Mouse (Mus musculus) ZHBTc4 (cell line): ENCODE results near the gene Zfyve19.

Experiments
- DNase-seq: peaks from one replicate; pipeline ENCODE4 v3.0.0-alpha.2; 2011; ENCODE audit warnings: low read depth, low spot score

The Zfyve19 gene

DNA sequence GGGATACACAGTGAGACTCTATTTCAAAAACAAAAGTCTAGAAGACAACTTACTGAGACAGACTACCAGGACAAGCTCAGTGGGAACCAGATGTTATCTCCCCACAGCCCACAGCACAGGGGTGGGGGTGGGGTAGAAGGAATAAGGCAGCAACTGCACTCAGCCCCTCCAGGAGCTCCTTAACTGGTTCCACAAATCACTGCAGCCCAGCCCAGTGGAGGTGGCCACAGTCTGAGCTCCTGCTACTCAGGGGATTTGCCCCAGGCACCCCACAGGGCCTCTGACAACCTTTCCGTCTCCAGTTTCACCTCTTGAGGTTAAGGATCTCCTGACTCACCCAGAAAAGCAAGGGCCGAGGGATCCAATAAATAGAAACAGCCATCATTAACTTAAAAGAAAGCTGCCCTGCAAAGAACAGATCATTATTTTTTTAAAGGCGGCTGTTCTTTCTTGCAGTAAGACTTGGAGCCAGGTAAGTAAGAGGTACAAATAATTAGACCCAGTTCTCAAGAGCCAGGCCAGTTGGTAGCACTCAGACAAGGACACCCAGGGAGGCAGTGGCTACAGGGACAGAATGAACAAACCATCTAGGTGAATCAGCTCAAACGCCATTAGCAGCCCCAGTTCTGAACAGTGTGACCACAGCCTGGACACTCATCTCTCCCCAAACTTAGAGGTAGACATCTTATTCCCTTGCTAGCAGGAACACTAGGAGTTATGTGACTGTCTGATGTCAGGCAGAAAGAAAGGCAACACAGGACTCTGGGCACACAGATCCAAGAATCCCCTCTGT, 11.9 kb upstream of the Zfyve19 start:
- no peak for DNase-seq

DNA sequence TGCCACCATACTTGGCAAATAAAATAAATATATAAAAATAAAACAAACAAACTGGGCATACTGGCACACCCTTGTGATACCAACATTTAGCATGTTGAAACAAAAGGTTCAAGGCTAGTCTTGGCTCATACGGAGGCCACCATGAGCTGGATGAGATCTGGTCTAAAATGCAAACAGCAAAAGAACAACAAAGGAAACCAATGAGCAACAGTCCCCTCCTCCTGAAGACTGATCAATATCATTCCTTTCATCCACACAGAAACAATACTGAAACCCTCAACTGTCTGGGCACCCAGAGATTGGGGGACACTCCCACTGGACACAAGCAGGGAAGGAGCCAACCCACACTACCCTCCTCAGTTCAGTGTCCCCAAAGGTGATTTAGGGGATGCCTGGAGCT, 10.9 kb upstream of the Zfyve19 start:
- DNase-seq, result no peak

DNA sequence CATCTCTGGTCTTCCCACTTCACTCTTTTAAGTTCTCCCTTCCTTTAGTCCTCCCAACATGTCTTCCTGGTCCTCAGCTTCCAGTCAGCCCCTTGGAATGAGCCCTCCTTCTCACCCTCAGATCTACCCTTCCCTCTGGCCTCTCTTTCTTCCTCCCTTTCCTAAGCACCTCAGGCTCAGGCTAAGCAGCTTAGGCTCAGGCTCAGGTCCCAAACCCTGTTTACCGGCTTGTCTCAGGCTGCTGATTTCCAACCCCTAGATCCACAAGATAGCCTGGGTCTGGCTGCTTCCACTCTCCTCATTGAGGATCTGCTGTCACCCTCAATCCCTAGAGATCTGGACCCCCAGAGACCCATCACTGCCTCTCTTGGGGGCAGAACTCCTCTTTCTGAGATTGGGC, 10.4 kb upstream of the Zfyve19 start:
- no peak for DNase-seq

DNA sequence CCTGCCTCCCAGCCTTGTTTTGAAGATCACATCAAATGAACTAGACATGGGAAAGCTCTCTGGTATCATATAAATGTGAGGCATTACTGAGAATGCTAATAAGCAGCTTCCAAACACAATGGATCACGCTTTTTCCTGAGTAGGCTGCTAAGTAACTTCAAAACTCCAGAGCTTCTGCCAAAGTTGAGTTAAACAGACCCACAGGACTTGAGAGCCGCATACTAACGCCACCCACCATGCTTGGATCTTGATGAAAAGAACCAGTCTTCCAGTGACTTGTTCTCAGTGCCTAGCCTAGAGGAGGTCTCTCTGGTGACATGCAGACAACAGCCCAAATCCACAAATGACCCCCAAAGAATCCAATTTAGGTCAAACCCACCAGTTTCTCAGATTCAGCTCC, 9.5 kb upstream of the Zfyve19 start:
- no peak for DNase-seq

DNA sequence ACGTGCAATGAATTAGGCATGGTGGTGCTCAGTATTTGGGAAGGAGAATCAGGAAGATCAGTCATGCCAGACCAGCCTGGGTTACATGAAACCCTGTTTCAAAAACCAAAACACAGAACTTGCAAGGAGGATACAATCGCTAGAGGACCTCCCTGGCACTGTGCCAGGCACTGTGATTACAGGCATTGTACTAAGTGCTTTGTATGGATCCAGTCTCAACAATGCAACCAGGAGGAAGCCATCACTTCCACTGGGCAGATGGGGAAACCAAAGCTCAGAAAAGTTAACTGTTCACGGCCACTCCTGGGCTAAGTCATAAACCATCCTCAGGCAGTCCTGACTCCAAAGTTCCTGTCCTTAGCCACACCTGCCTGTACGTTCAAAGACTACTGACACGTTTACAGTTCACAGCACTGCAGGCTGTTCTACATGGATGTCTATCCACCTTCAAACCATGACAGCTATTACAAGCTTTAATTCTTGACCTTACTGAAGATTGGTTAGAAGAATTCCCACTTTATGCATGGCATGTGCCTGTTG, 5.4 kb upstream of the Zfyve19 start:
- no peak for DNase-seq

DNA sequence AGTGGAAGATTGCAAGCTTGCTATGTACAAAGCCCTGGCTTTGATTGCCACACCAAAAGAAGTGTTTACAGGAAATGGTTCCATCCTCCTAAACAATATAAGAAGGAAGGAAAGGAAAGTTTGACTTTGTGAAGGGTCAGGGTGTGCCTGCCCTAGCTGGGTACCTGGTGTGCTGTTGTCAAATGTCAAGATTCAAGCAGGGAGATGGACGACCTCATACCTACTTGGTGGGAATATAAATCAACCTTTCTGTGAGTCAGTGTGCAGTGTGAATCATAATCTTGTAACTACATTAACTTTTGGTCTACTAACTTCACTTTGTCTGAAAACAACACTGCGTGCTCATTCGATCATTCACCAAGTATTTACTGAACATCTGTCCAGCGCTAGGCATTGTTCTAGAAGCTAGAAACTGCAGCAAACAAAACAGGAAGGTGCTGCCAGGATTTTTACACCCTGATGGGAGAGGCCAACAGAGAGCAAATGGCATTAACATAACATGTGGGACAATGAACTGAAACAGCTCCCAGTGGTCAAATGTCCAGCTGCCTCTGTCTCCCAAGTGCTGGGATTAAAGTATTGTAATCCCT, 4.5 kb upstream of the Zfyve19 start:
- DNase-seq, result peak; percentile 46

DNA sequence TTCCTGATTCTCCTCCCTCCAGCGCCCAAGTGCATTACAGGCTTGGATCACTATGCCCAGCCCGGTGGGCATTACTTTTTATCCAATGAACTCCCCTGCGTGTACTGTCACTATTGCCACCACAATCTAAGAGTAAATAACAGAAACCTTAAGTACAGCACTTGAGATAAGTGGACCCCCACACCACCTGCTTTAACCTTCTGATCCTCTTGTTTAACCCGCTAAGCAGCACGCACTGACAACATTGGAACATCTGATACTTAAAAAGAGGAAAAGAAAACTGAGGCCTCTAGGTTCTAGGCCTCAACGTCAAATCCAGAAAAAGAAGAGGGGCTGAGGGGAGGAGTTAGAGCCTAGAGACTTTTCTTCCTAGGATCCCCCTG, 465 bp upstream of the Zfyve19 start:
- DNase-seq, result no peak

DNA sequence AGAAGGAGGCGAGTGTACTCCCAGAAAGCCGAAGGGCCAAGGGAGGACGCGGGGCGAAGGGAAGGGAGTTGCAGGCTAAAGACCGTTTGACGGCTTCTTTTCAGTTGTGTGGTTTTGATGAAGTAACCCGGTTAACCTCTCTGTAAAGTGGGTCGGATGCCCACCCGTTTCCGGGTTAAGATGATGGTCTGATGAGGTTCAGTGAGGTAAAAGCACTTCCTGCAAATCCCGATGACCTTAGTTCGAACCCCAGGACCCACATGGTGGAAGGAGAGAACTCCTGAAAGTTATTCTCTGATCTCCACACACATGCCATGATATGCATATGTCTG, 725 bp downstream of the Zfyve19 start:
- no peak for DNase-seq

DNA sequence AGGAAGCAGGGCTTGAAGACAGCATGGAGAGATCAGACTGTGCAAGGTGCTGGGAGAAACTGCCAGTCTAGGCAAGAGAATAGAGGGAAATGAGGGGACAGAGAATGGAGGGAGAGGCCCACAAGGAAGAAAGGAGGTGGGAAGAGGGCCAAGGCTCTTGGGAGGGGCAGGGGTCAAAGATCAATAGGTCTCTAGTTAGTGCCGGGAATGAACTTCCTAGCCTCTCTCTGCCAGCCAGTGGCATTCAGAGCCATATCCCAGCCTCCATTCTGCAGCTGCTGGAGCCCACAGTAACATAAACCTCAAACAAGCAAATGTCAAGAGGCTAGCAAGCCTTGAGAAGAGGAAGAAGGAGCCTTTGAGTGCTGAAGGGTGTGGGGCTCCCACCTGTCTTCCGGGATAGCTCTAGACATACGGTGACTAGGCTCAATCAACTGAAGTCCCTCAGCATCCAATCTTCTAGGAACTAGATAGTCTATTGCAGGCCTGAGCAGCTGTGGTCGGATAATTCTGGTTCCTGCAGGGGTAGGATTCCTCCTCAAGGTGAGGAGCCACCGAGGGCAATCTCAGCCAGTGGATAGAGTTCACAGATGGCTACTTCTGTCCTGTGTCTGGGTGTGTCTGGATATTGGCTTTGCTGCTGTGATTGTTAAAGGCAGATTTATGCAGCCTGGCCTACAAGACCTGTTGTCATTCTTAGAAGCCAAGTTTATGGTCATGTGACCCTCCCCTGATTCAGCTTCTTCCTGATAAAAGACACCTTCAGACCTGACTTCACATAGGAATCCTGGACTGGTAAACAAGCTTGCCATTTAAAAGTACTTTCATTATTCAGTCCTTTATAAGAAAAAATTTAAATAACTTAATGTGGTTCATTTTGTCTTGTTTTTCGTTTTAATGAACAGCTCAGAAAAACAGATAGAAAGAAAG, 21.6 kb downstream of the Zfyve19 start, which contains the start of gene Ppp1r14d:
Ppp1r14d (minus strand) TSS at position 132 of the 930 bp plus-strand sequence.
- peak; percentile 86 for DNase-seq

DNA sequence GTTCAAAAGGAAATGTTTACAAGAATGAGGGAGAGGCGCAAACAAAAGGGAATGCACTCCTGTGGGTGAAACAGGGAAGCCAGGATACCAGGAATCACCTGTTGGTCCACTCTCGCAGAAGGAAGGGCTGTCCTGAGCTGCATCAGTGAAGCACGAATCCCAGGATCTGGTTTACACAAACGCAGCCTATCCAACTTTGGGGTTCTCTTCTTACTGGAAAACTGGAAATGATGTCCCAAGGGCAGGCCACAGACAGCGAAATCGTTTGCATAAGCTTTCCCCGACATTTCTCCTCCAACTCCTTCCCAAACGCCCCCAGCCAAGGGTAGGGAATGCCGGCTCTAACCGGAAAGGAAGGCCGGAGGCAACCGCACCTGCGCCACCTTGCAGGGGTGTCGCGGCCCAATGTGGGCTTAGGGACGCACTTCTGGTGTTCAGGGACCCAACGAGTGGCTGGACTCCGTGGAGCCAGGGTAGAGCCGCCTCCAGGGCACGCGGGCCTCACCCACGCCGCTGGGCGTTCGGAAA, 28.3 kb downstream of the Zfyve19 start:
- peak; percentile 91 for DNase-seq

DNA sequence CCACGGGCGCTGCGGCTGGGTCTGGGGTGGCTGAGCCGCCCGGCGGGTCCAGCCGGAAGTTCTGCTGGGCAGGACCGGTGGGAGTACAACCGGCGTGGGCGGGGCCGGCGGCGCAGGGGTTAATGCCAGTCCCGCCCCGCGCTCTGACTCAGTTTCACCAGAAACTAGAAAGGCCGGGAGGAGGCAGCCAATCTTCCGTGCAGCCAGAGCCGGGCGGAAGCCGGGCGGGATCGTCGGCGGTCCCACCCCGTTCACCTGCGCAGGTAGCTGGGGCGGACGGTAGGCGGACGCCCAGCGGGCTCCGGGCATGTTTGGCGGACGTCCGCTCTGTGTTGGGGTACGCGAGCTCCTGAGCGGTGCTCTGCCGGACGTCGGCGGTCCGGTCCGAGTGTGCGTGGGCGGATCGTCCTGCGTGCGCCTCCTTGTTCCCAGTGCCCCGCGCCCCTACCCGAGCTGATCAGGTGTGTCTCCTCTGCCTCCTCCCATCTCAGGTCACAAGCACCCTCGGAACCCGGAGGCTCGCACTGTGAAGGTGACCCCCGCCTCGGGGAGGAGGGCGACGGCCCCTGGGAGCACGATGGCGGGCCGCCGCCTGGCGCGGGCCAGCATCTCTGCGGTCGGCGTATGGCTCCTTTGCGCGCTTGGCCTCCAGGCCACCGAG, 28.9 kb downstream of the Zfyve19 start, which contains the start of gene Spint1:
Spint1 (plus strand) TSS at position 153 of the 661 bp plus-strand sequence.
- peak; percentile 78 for DNase-seq

DNA sequence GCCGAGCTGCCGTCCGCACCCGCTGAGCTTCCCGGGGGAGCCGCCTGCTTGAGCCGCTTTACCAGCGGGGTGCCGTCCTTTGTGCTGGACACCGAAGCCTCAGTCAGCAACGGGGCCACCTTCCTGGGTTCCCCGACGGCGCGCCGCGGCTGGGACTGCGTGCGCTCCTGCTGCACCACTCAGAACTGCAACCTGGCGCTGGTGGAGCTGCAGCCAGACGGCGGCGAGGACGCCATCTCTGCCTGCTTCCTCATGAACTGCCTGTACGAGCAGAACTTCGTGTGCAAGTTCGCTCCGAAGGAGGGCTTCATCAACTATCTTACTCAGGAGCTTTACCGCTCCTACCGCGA, 29.4 kb downstream of the Zfyve19 start:
- peak; percentile 78 for DNase-seq

DNA sequence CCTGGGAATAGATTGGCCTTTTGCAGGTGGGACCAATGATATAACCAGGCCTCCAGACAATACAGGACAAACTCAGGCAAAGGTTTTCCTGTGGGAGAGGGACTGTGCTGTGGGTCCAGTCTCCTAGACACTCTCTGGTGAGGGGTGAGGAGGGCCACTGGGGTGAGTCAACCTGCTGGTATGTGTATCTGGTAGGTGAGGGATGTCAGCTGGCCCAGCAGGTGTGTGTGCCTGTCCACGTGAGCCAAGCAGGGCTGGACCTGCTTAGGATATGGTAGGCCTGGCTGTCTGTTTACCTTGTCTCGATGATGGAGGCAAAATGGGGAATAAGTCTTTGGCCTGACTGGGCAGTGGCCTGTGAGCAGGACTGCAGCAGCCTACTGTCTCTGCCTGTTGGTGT, 30.3 kb downstream of the Zfyve19 start:
- DNase-seq, result no peak

DNA sequence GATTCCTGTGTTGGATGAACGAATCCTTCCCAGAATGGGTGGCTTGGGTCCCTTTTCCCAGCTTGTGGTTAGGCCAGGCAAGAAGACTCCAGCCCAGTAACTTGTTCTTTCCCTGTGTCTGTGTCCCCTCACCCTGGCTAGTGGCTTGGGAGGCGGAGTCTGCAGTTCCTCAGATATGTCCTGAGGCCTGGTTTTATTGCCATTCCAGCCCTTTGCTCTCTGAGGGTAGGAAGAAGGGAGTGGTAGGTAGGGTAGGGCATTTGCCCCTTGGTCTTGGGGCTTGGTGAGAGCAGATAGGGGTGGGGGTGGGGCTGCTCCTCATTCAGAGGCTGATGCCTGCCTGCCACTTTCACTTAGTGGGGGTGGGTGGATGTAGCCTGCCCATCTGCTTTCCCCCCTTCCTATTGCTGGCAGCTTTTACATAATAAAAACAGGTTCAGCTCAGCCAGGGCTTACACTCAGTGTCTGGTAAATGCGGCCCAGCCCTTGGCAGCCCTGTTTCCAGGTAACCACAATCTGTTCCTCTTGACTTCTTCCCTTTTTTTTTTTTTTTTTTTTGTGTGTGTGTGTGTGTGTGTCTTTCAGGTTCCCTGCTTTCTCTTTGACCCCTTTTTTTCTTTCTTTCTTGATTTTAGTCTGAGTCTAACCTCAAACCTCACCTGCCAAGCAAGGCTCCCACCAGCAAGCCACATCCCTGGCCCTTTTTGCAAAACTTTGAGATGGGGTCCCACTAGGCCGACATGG, 31.8 kb downstream of the Zfyve19 start:
- peak; percentile 66 for DNase-seq

DNA sequence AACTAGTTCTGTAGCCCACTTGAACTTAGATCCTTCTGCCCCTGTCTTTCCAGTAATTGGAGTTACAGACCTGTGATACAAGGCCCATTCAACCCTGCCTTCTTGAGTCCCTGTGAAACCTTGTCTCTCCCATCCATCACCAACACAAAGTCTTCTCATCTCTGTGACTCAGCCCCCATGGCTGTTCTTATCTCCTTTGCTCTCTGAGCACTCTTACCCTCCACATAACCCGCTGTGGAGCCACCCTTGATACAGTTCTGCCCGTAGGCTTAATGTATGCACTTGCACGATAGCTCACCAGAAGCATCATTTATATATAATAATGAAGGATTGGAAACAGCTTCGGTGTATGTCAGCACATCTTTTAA, 32.4 kb downstream of the Zfyve19 start:
- no peak for DNase-seq

DNA sequence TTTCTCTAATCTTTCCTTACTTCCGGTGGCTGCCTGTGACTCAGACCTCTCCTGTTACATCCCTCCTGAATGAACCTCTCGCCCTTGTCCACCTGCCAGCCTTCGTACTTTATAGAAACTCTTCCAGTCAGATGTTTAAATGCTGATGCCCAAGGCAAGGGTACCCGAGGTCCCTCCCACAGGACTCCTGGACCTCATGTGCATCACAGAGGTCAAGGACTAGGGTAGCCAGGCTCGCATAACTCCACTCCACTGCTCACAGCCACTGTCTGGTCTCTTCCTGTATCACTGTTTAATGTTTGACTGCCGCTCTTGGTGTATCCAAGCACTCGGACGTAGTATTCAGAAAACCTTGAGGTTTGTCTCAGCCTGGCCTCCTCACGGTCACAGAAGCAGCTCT, 34.1 kb downstream of the Zfyve19 start:
- no peak for DNase-seq

DNA sequence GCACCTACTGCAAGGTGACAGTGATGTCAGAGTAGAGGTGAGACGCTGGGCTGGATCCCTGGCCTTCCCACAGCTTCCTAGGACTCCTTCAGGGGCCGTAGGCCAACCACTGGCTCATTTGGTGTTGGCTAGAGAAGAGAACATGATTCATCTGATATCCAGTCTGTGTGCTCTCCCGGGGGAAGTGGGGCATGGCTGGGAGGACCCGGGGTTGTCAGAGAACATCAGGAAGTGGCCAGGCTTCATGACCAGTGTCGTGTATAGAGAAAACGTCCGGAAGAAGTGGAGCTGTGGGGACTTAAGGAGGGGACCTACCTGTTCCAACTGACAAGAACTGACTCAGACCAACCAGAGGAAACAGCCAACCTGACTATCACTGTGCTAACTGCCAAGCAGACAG, 36.8 kb downstream of the Zfyve19 start:
- no peak for DNase-seq

DNA sequence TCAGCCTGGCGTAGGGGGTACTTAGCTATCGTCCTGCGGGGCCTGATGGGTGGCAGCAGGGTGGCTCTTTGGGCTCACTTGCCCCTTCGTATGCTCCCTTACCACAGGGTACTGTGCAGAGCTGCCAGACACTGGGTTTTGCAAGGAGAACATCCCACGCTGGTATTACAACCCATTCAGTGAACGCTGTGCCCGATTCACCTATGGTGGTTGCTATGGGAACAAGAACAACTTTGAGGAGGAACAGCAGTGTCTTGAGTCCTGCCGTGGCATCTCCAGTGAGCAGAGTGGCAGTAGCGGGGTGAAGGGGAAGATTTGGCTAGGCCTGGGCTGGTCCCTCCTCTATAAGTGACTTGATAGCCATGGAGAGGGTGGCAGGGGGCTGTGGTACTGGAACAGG, 39.5 kb downstream of the Zfyve19 start:
- no peak for DNase-seq

DNA sequence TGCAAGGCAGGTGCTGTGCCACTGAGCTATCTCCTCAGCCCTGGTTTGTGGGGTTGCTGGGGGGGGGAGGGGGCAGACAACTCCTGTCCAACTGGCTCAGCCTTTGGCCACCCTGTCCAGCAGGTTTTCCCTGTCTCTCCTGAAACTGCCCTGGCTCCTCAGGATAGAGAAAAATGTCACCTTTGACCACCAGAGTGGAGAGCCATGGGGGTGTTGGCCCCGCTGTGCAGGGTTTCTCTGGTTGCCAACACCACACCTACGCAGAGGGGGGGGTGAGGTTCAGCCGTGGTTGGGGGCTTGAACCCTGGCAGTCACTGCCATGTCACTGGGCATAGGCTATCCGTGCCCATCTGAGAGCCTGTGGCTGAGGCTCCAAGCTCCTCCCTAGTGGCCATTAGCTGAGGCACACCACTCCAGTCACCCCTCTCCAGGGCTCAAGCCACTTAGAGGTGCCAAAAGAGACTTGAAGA, 41.2 kb downstream of the Zfyve19 start:
- DNase-seq, result no peak

DNA sequence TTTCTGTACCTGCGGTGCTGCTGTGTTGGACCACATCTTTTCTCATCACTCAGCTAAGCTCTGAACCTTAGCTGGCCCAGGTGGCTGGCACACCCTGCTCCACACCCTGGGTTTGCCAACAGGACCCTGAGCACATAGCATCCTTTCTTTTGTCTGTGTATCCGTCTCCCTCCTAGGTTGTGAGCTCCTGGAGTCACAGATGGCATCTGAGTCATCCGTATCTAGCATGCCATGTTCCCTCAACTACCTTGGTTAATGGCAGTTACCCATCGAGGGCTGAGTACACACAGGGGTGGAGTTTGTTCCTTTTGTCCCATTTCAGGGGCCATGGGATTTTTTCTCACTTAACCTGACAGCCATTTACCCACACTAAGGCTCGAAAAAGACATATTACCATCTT, 42.0 kb downstream of the Zfyve19 start:
- DNase-seq, result no peak
